ENCODE assay signal across 26 mouse cellular contexts in genomic region chr12:81186081-81186480, GRCm38 (mm10).
DNase-seq lines count a peak whose midpoint lies in the region; TF ChIP-seq lines count a peak whose summit lies in the region.
"Had no signal": no experiment of that assay in that cellular context is flagged by ENCODE, and none has a peak within 500 bp of the region (broad histone marks: within the 10 kb centered on the region; RNA-seq: fewer than 3 reads in every experiment).

No protein-coding gene starts in this region.

- 90% methylated on average over 4 of the region's 4 CpGs for WGBS in liver, adult 2 months
- 69% methylated on average over 4 of the region's 4 CpGs for WGBS in heart, adult 2 months

- no peak for TF ChIP-seq CTCF in liver, adult 2 months (IDR thresholded peaks at IDR 0.05; ENCODE audit: low read depth, low read length)
- TF ChIP-seq CTCF in heart, adult 2 months (IDR thresholded peaks at IDR 0.05): no peak

- intact Hi-C loops in left cerebral cortex, postnatal 25 days (cut with DNase I): loop anchor here (1.0 to 2.0 kb wide), 2 partner anchors 130 to 139 kb away; no protein-coding TSS in a partner anchor
- intact Hi-C loops in heart, adult 2 months (cut with DNase I): no loop called here

- H3K4me1 ChIP-seq in liver, adult 2 months (ENCODE audit: control insufficient read depth, insufficient read depth, low read length): peaks cover 44% of the 10 kb centered on the region
- no peaks in the 10 kb centered on the region for H3K4me1 ChIP-seq in heart, adult 2 months (ENCODE audit: control insufficient read depth, insufficient read depth, low read length)
- H3K4me1 ChIP-seq: embryonic facial prominence, embryonic 13.5 days; forebrain, embryonic 12.5 days; heart, embryonic 10.5 days; hindbrain, embryonic 15.5 days; limb, embryonic 13.5 days; neural tube, embryonic 12.5 days had no signal

- TF ChIP-seq POLR2A in liver, adult 2 months (IDR thresholded peaks at IDR 0.05; ENCODE audit: extremely low read depth, insufficient read depth, low read length): no peak
- no peak for TF ChIP-seq POLR2A in heart, adult 2 months (IDR thresholded peaks at IDR 0.05; ENCODE audit: insufficient read depth, low read depth, low read length)

- TF ChIP-seq EP300 in heart, adult 2 months (IDR thresholded peaks at IDR 0.05; ENCODE audit: insufficient read depth, low read depth, low read length): no peak

- H3K4me3 ChIP-seq in liver, adult 2 months (ENCODE audit: insufficient read depth, low read depth, low read length): no peak overlapping the region
- H3K4me3 ChIP-seq in heart, adult 2 months: no peak overlapping the region
- H3K4me3 ChIP-seq: embryonic facial prominence, embryonic 13.5 days; erythroblast, embryonic 14.5 days; forebrain, embryonic 12.5 days; heart, embryonic 10.5 days; hindbrain, embryonic 15.5 days; layer of hippocampus, adult 2 months; limb, embryonic 13.5 days; megakaryocyte, embryonic 14.5 days; neural tube, embryonic 12.5 days had no signal

- no peaks in the 10 kb centered on the region; the same call in 1 of the 2 replicates for H3K36me3 ChIP-seq in liver, adult 2 months (ENCODE audit: control insufficient read depth, insufficient read depth, low read length)
- no peaks in the 10 kb centered on the region for H3K36me3 ChIP-seq in heart, adult 2 months (ENCODE audit: control insufficient read depth, insufficient read depth, low read length)
- H3K36me3 ChIP-seq: embryonic facial prominence, embryonic 13.5 days; forebrain, embryonic 12.5 days; heart, embryonic 10.5 days; hindbrain, embryonic 15.5 days; limb, embryonic 13.5 days; neural tube, embryonic 12.5 days had no signal

- peak overlapping the region; percentile 99 for H3K27ac ChIP-seq in liver, adult 2 months (replicated peaks; ENCODE audit: insufficient read depth, low read depth, low read length)
- H3K27ac ChIP-seq in heart, adult 2 months: no peak overlapping the region
- H3K27ac ChIP-seq: embryonic facial prominence, embryonic 13.5 days; forebrain, embryonic 12.5 days; heart, embryonic 10.5 days; hindbrain, embryonic 15.5 days; layer of hippocampus, adult 2 months; limb, embryonic 13.5 days; liver, embryonic 14.5 days; neural tube, embryonic 12.5 days had no signal

- peak; percentile 58 to 74 for DNase-seq in frontal cortex, adult 2 months (ENCODE audit: extremely low spot score in 1 of 2, low spot score in 1 of 2)
- no peak for DNase-seq in frontal cortex, postnatal 10 days (ENCODE audit: low spot score in 2 of 2)
- DNase-seq in liver, adult 2 months (ENCODE audit: extremely low read depth, low read depth, low spot score): no peak
- DNase-seq in liver: no peak
- peak; percentile 10 to 20 for DNase-seq in frontal cortex, postnatal 14 days (ENCODE audit: low spot score in 2 of 2)
- DNase-seq in left cerebral cortex, postnatal 25 days (ENCODE audit: low spot score in 2 of 2): peak; percentile 59 to 92
- DNase-seq in heart, adult 2 months: no peak
- no peak for DNase-seq in gastrocnemius, postnatal 25 days
- DNase-seq: adrenal gland, postnatal 10 days; cerebellum, adult 2 months; cerebellum, postnatal 25 days; heart, postnatal 4 days; kidney, postnatal 14 days; lung, embryonic 14.5 days; midbrain, embryonic 14.5 days; thymus, postnatal 14 days had no signal

- no peaks in the 10 kb centered on the region for H3K27me3 ChIP-seq in liver, adult 2 months (ENCODE audit: control insufficient read depth, insufficient read depth, low read length)
- H3K27me3 ChIP-seq in heart, adult 2 months (ENCODE audit: control insufficient read depth, insufficient read depth, low read length): no peaks in the 10 kb centered on the region
- H3K27me3 ChIP-seq: embryonic facial prominence, embryonic 13.5 days; forebrain, embryonic 12.5 days; hindbrain, embryonic 15.5 days; limb, embryonic 13.5 days; neural tube, embryonic 12.5 days had no signal

- H3K79me2 ChIP-seq in liver, adult 2 months (ENCODE audit: control insufficient read depth, insufficient read depth, low read length): no peaks in the 10 kb centered on the region
- no peaks in the 10 kb centered on the region for H3K79me2 ChIP-seq in heart, adult 2 months (replicated peaks; ENCODE audit: control insufficient read depth, insufficient read depth, low read length)

- H3K9ac ChIP-seq in liver, adult 2 months (ENCODE audit: low read depth, low read length): peak overlapping the region; percentile 61; the same call in 1 of the 2 replicates
- H3K9ac ChIP-seq in heart, adult 2 months (ENCODE audit: low read depth, low read length): no peak overlapping the region
- H3K9ac ChIP-seq: embryonic facial prominence, embryonic 13.5 days; forebrain, embryonic 12.5 days; hindbrain, embryonic 15.5 days; limb, embryonic 13.5 days; liver, embryonic 14.5 days; lung, embryonic 14.5 days; neural tube, embryonic 12.5 days had no signal

Comparison
In these comparisons a context has a peak if more than half of its experiments do, and no peak if none do; other contexts are left out.
1. DNase-seq: peak in frontal cortex, adult 2 months (2 of 2), frontal cortex, postnatal 14 days (2 of 2) and left cerebral cortex, postnatal 25 days (2 of 2); none in frontal cortex, postnatal 10 days (0 of 2), liver, adult 2 months (single experiment), liver (single experiment), heart, adult 2 months (0 of 2) and gastrocnemius, postnatal 25 days (single experiment).